Mouse (Mus musculus) megakaryocyte, embryonic 14.5 days (primary cell): ENCODE results near the gene Gng8. TPM values are rescaled to one million over a fixed set of nuclear protein-coding genes. Genes with fewer than 3 reads are reported as not detected.

Experiments
- H3K27me3 ChIP-seq: replicated peaks from 2 replicates; pipeline ENCODE3; 2012; ENCODE audit warnings: inconsistent platforms
- H3K36me3 ChIP-seq: replicated peaks from 2 replicates; pipeline ENCODE3; 2012; ENCODE audit warnings: low read length, inconsistent platforms, mixed read lengths
- H3K4me1 ChIP-seq: 2 replicates; pipeline ENCODE4 v1.6.1; 2012; ENCODE audit warnings: inconsistent platforms
- H3K4me3 ChIP-seq: replicated peaks from 2 replicates; pipeline ENCODE3; 2012; ENCODE audit warnings: moderate library complexity, mild to moderate bottlenecking, inconsistent platforms
- H3K9me3 ChIP-seq: 2 replicates; pipeline ENCODE4 v1.6.1; 2012; ENCODE audit warnings: inconsistent platforms
- FLI1 ChIP-seq: IDR thresholded peaks from 2 replicates; pipeline ENCODE4 v1.6.1; 2012; ENCODE audit warnings: low read length, inconsistent platforms, mixed read lengths
- GATA1 ChIP-seq: IDR thresholded peaks from 3 replicates; pipeline ENCODE4 v1.6.1; 2012; ENCODE audit warnings: mixed read lengths, low read length, inconsistent platforms, borderline replicate concordance
- polyA plus RNA-seq: library from polyadenylated mRNA; stranded (reverse); fragments of >175 nt; gene quantifications from 2 replicates; pipeline ENCODE4 v1.2.3, GENCODE M21; 2012; ENCODE audit warnings: low replicate concordance; ENCODE audit not compliant: insufficient read depth

The Gng8 gene
- not detected in 2 replicates for polyA plus RNA-seq

GRCm38 (mm10) chr7:16891641-16892351, at the start of gene Gng8:
Gene Gng8, plus strand, starts transcription at chr7:16891786.
- H3K4me3 ChIP-seq = peak within 1 kb of the TSS; percentile 91
- H3K27me3 ChIP-seq = peaks cover 58% of the 10 kb centered on the region
- TF ChIP-seq FLI1 (no peak), GATA1 (no peak)
- H3K4me1 ChIP-seq = peaks cover 66% of the 10 kb centered on the region
- H3K9me3 ChIP-seq = peaks cover 5% of the 10 kb centered on the region
- no peaks in the 10 kb centered on the region for H3K36me3 ChIP-seq

- H3K36me3 ChIP-seq = peaks cover 66% of the 10 kb centered on the region
- H3K9me3 ChIP-seq = no peaks in the 10 kb centered on the region
- no peaks in the 10 kb centered on the region for H3K27me3 ChIP-seq
- TF ChIP-seq FLI1 (peak; percentile 60; the same call in 1 of the 2 replicates), GATA1 (no peak)
- peak within 1 kb of the TSS; percentile 93 for H3K4me3 ChIP-seq
- H3K4me1 ChIP-seq = peaks cover 87% of the 10 kb centered on the region
Measured at GRCm38 (mm10) chr7:16842645-16843063, 48.9 kb upstream of the Gng8 start, which contains the start of gene Prkd2. Gene Prkd2, plus strand, starts transcription at chr7:16842902.

- Histone ChIP-seq H3K4me1 (peaks cover 78% of the 10 kb centered on the region), H3K27me3 (no peaks in the 10 kb centered on the region), H3K4me3 (peak overlapping the region; percentile 93), H3K36me3 (peaks cover 66% of the 10 kb centered on the region), H3K9me3 (no peaks in the 10 kb centered on the region)
- TF ChIP-seq GATA1 (no peak), FLI1 (no peak)
Measured at GRCm38 (mm10) chr7:16843441-16844171, 48.0 kb upstream of the Gng8 start.

- Histone ChIP-seq H3K4me1 (peaks cover 73% of the 10 kb centered on the region), H3K9me3 (no peaks in the 10 kb centered on the region), H3K36me3 (peaks cover 66% of the 10 kb centered on the region), H3K4me3 (peak overlapping the region; percentile 93), H3K27me3 (no peaks in the 10 kb centered on the region)
- TF ChIP-seq GATA1 = no peak
- no peak for TF ChIP-seq FLI1
Measured at GRCm38 (mm10) chr7:16844696-16845071, 46.9 kb upstream of the Gng8 start.

GRCm38 (mm10) chr7:16845072-16845819, 46.3 kb upstream of the Gng8 start:
- H3K36me3 ChIP-seq = peaks cover 66% of the 10 kb centered on the region
- no peaks in the 10 kb centered on the region for H3K9me3 ChIP-seq
- H3K27me3 ChIP-seq = no peaks in the 10 kb centered on the region
- H3K4me3 ChIP-seq = peak overlapping the region; percentile 93
- TF ChIP-seq GATA1 (no peak), FLI1 (no peak)
- H3K4me1 ChIP-seq = peaks cover 72% of the 10 kb centered on the region

GRCm38 (mm10) chr7:16845820-16846167, 45.8 kb upstream of the Gng8 start:
- H3K36me3 ChIP-seq = peaks cover 66% of the 10 kb centered on the region
- no peaks in the 10 kb centered on the region for H3K27me3 ChIP-seq
- peaks cover 67% of the 10 kb centered on the region for H3K4me1 ChIP-seq
- peak overlapping the region; percentile 93 for H3K4me3 ChIP-seq
- no peaks in the 10 kb centered on the region for H3K9me3 ChIP-seq
- TF ChIP-seq GATA1 (no peak), FLI1 (no peak)

GRCm38 (mm10) chr7:16846775-16847174, 44.8 kb upstream of the Gng8 start:
- H3K27me3 ChIP-seq = no peaks in the 10 kb centered on the region
- peaks cover 64% of the 10 kb centered on the region for H3K36me3 ChIP-seq
- no peak for TF ChIP-seq GATA1
- TF ChIP-seq FLI1 = no peak
- H3K4me3 ChIP-seq = no peak overlapping the region
- no peaks in the 10 kb centered on the region for H3K9me3 ChIP-seq
- H3K4me1 ChIP-seq = peaks cover 57% of the 10 kb centered on the region

GRCm38 (mm10) chr7:16847507-16847906, 44.1 kb upstream of the Gng8 start:
- Histone ChIP-seq H3K4me1 (peaks cover 49% of the 10 kb centered on the region), H3K4me3 (peak overlapping the region; percentile 18), H3K9me3 (no peaks in the 10 kb centered on the region), H3K36me3 (peaks cover 68% of the 10 kb centered on the region), H3K27me3 (no peaks in the 10 kb centered on the region)
- TF ChIP-seq GATA1 (no peak), FLI1 (no peak)

- H3K4me3 ChIP-seq = peak overlapping the region; percentile 62
- peaks cover 78% of the 10 kb centered on the region for H3K36me3 ChIP-seq
- no peak for TF ChIP-seq FLI1
- no peak for TF ChIP-seq GATA1
- no peaks in the 10 kb centered on the region for H3K9me3 ChIP-seq
- no peaks in the 10 kb centered on the region for H3K27me3 ChIP-seq
- peaks cover 54% of the 10 kb centered on the region for H3K4me1 ChIP-seq
Measured at GRCm38 (mm10) chr7:16848579-16848978, 43.0 kb upstream of the Gng8 start.

GRCm38 (mm10) chr7:16851636-16852035, 40.0 kb upstream of the Gng8 start:
- Histone ChIP-seq H3K4me1 (peaks cover 37% of the 10 kb centered on the region), H3K4me3 (no peak overlapping the region), H3K9me3 (no peaks in the 10 kb centered on the region), H3K27me3 (no peaks in the 10 kb centered on the region), H3K36me3 (peaks cover 97% of the 10 kb centered on the region)
- no peak for TF ChIP-seq FLI1
- TF ChIP-seq GATA1 = no peak
